Mouse (Mus musculus) forebrain, embryonic 10.5 days (tissue): ENCODE measurements at regions not wholly inside any gene's neighbourhood (a gene's known extent, or its start where the extent isn't known, plus 50 kb on each side); places are given as distances from the start of the nearest gene placed in this dataset.

ENCODE experiments used
- DNase-seq: peaks from one replicate; pipeline ENCODE4 v3.0.0-alpha.2; 2017; ENCODE audit warnings: low spot score; ENCODE audit errors: extremely low spot score
- H3K27ac ChIP-seq: fragments of 300-500 bp; sonication (generic); 2 replicates; pipeline ENCODE4 v1.5.1; 2016; ENCODE audit warnings: mild to moderate bottlenecking
- H3K27me3 ChIP-seq: fragments of 300-500 bp; sonication (generic); 2 replicates; pipeline ENCODE4 v1.6.1; 2016; ENCODE audit warnings: mild to moderate bottlenecking; ENCODE audit not compliant: poor library complexity, severe bottlenecking
- H3K36me3 ChIP-seq: fragments of 300-500 bp; sonication (generic); replicated peaks from 2 replicates; pipeline ENCODE4 v1.6.1; 2016; ENCODE audit warnings: mild to moderate bottlenecking, moderate library complexity
- H3K4me1 ChIP-seq: fragments of 300-500 bp; sonication (generic); 2 replicates; pipeline ENCODE4 v1.6.1; 2016
- H3K4me3 ChIP-seq: fragments of 300-500 bp; sonication (generic); 2 replicates; pipeline ENCODE4 v1.5.1; 2016; ENCODE audit warnings: mild to moderate bottlenecking, moderate library complexity
- H3K9me3 ChIP-seq: fragments of 300-500 bp; sonication (generic); 2 replicates; pipeline ENCODE4 v1.6.1; 2016; ENCODE audit warnings: mild to moderate bottlenecking, moderate library complexity
- WGBS: fragments of 180-500 bp; shearing (Covaris S2); methylation state at CpG from one replicate; pipeline ENCODE4 v1.1.7; 2016; 5-methylcytosine and 5-hydroxymethylcytosine counted together

DNA sequence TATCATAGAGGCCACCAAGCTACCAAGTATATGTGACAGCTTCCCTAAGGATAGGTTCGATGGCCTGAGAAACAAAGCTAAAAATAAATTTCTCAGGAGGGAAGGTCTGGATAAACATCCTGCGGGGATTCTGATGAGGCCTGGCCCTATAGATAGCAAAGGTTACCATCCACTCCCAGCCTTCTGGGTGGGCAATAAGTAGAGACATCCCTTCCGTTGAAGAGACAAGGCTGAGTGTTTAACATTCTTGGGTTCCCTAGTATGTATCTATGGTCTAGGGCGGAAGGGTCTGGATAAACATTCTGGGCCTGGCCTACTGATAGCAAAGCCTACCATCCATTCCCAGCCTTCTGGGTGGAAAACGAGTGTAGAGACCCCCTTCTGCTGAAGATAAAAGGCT lies 180.5 kb upstream of the Dlk1 start:
- H3K27ac ChIP-seq = no peak overlapping the region
- H3K9me3 ChIP-seq = no peaks in the 10 kb centered on the region
- WGBS = 80% methylated on average over 5 of the region's 5 CpGs
- DNase-seq = no peak
- H3K4me3 ChIP-seq = no peak overlapping the region
- no peaks in the 10 kb centered on the region for H3K27me3 ChIP-seq
- no peaks in the 10 kb centered on the region for H3K4me1 ChIP-seq
- H3K36me3 ChIP-seq = no peaks in the 10 kb centered on the region

DNA sequence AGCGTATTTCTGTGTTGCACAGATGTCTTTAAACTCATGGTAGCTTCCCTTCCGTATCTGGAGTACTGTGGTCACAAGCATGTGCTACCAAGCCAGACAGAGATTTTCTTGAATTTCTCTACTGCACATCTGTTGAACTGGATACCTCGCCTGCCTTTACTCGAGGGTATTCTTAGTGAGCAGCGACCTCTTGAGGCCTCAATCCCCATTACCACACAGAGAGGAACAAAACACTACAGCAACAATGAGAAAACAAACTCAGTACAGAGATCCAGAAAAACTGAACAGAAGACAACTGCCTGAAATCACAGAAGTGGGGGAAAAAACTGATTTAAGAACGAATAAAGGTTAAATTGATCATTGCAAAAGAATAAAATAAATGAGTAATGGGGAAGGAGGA lies 137.8 kb upstream of the Dlk1 start:
- no peaks in the 10 kb centered on the region for H3K4me1 ChIP-seq
- H3K27me3 ChIP-seq = no peaks in the 10 kb centered on the region
- H3K27ac ChIP-seq = no peak overlapping the region
- WGBS = 24% methylated on average over 6 of the region's 6 CpGs
- H3K4me3 ChIP-seq = no peak overlapping the region
- DNase-seq = peak; percentile 21
- no peaks in the 10 kb centered on the region for H3K9me3 ChIP-seq
- H3K36me3 ChIP-seq = no peaks in the 10 kb centered on the region

DNA sequence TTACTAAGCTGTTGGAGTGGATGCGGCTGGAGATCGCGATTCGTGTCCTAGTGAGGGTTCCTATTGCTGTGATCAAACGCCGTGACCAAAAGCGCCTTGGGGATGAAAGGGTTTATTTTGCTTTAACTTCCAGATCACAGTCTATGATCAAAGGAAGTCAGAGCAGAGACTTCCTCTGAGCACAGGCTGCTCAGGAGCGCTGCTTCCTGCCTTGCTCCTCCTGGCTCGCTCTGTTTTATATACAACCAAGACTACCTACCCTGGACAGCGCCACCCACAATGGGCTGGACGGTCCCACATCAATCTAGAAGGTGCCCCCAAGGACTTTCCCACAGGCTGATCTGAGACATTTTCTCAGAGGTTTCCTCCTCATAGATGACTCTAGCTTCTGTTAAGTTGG lies 126.6 kb upstream of the Dlk1 start:
- no peak overlapping the region for H3K4me3 ChIP-seq
- DNase-seq = no peak
- no peaks in the 10 kb centered on the region for H3K27me3 ChIP-seq
- 69% methylated on average over 11 of the region's 11 CpGs for WGBS
- no peaks in the 10 kb centered on the region for H3K36me3 ChIP-seq
- no peaks in the 10 kb centered on the region for H3K9me3 ChIP-seq
- no peaks in the 10 kb centered on the region for H3K4me1 ChIP-seq
- H3K27ac ChIP-seq = no peak overlapping the region

GRCm38 (mm10) chr12:109371327-109371726 lies 81.3 kb upstream of the Dlk1 start:
- 78% methylated on average over 2 of the region's 2 CpGs for WGBS
- no peak for DNase-seq
- no peak overlapping the region for H3K4me3 ChIP-seq
- no peaks in the 10 kb centered on the region for H3K36me3 ChIP-seq
- H3K27ac ChIP-seq = no peak overlapping the region
- H3K9me3 ChIP-seq = 0 out of 2 replicates have a peak, but pooled peaks cover 5% of the 10 kb centered on the region
- H3K27me3 ChIP-seq = no peaks in the 10 kb centered on the region
- no peaks in the 10 kb centered on the region for H3K4me1 ChIP-seq

- DNase-seq = peak; percentile 10
Observed at GRCm38 (mm10) chr12:109385794-109386193, 66.8 kb upstream of the Dlk1 start.

DNA sequence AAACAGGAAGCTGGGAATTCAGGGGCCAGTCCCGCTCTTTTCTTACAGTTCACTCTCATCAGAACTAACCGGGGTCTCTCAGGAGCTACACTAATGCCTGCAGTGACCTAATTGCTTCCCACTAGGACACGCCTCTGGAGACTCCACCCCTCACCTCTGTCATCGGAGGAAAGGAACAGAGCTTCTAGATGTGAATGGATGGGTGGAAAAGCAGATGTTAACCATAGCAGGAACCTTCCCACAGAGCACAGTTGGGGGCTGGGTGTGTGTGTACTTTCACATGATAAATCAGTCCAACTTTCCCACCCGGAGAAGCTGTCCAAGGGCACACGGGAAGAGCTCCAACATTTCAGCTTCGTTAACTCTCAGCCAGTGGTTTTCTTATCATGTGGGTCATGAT lies 63.8 kb upstream of the Dlk1 start:
- WGBS = 66% methylated on average over 7 of the region's 7 CpGs
- H3K27me3 ChIP-seq = peaks cover 33% of the 10 kb centered on the region
- H3K4me3 ChIP-seq = no peak overlapping the region
- H3K9me3 ChIP-seq = no peaks in the 10 kb centered on the region
- H3K4me1 ChIP-seq = peaks cover 11% of the 10 kb centered on the region
- H3K27ac ChIP-seq = no peak overlapping the region
- H3K36me3 ChIP-seq = no peaks in the 10 kb centered on the region
- no peak for DNase-seq

More at GRCm38 (mm10) chr12:109385794-109386193, 66.8 kb upstream of the Dlk1 start:
- Histone ChIP-seq H3K36me3 (no peaks in the 10 kb centered on the region), H3K27me3 (0 out of 2 replicates have a peak, but pooled peaks cover 6% of the 10 kb centered on the region), H3K9me3 (no peaks in the 10 kb centered on the region), H3K4me1 (peaks cover 3% of the 10 kb centered on the region; the same call in 1 of the 2 replicates), H3K4me3 (no peak overlapping the region), H3K27ac (no peak overlapping the region)
- WGBS = 89% methylated on average over 5 of the region's 5 CpGs

GRCm38 (mm10) chr12:109390388-109390920 lies 62.2 kb upstream of the Dlk1 start:
- Histone ChIP-seq H3K27me3 (peaks cover 43% of the 10 kb centered on the region), H3K27ac (no peak overlapping the region), H3K4me3 (no peak overlapping the region), H3K4me1 (peaks cover 28% of the 10 kb centered on the region), H3K9me3 (no peaks in the 10 kb centered on the region), H3K36me3 (no peaks in the 10 kb centered on the region)
- DNase-seq = no peak
- WGBS = 92% methylated on average over 12 of the region's 12 CpGs

DNA sequence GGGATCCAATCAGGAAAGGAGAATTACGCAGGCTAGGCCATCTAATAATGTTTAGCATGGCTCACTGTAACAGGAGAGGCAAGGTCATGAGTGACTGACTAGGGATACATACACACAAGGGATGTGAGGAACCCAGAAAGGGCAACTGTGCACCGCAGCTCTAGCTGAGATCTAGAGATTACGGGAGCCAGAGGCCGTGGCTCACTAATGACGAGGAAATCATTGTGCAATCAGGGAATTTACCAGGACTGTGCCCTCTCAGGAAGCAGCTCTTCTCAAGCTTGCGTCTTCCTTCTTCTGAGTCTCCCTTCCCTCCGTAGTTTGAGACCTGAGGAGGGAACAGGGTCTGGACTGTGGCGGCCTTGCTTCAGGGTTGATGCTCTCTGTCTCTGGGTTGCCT lies 61.6 kb upstream of the Dlk1 start:
- no peaks in the 10 kb centered on the region for H3K36me3 ChIP-seq
- H3K4me1 ChIP-seq = peaks cover 30% of the 10 kb centered on the region
- H3K27me3 ChIP-seq = peaks cover 48% of the 10 kb centered on the region
- no peak overlapping the region for H3K27ac ChIP-seq
- no peak for DNase-seq
- WGBS = 92% methylated on average over 8 of the region's 8 CpGs
- no peaks in the 10 kb centered on the region for H3K9me3 ChIP-seq
- H3K4me3 ChIP-seq = no peak overlapping the region

DNA sequence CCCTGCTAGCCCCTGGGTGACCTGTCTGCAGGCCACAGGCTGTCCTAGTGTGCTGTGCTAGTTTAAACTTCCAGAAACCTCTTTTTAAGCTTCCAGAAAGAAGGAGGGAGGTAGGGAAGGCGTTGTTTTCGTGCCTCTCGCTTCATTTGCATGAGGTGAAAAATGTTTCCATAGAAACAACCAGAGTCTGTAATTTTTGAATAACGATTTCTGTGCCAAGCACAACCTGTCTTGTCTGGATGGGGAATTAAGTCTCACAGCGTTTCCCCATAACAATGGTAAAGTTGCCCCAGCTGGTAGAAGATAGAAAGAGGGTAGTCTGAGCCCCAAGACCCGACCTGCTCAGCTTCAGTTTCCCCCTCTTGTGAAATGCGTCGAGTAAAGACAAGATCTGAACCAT lies 59.3 kb upstream of the Dlk1 start:
- Histone ChIP-seq H3K27ac (peak overlapping the region; percentile 79; the same call in 1 of the 2 replicates), H3K36me3 (no peaks in the 10 kb centered on the region), H3K9me3 (no peaks in the 10 kb centered on the region), H3K4me1 (peaks cover 50% of the 10 kb centered on the region), H3K27me3 (peaks cover 70% of the 10 kb centered on the region), H3K4me3 (peak overlapping the region; percentile 30; the same call in 1 of the 2 replicates)
- no peak for DNase-seq
- WGBS = 46% methylated on average over 8 of the region's 8 CpGs

- H3K4me3 ChIP-seq = peak overlapping the region; percentile 30; the same call in 1 of the 2 replicates
- H3K27ac ChIP-seq = peak overlapping the region; percentile 79
- peak; percentile 84 for DNase-seq
- H3K4me1 ChIP-seq = peaks cover 48% of the 10 kb centered on the region
- no peaks in the 10 kb centered on the region for H3K36me3 ChIP-seq
- peaks cover 74% of the 10 kb centered on the region for H3K27me3 ChIP-seq
- H3K9me3 ChIP-seq = no peaks in the 10 kb centered on the region
- 4% methylated on average over 15 of the region's 15 CpGs for WGBS
Observed at GRCm38 (mm10) chr12:109393795-109394194, 58.8 kb upstream of the Dlk1 start.

- H3K27me3 ChIP-seq = peaks cover 80% of the 10 kb centered on the region
- no peaks in the 10 kb centered on the region for H3K36me3 ChIP-seq
- H3K4me3 ChIP-seq = no peak overlapping the region
- 46% methylated on average over 11 of the region's 11 CpGs for WGBS
- DNase-seq = no peak
- peak overlapping the region; percentile 79 for H3K27ac ChIP-seq
- H3K9me3 ChIP-seq = no peaks in the 10 kb centered on the region
- H3K4me1 ChIP-seq = peaks cover 53% of the 10 kb centered on the region
Observed at GRCm38 (mm10) chr12:109394396-109394795, 58.2 kb upstream of the Dlk1 start.

DNA sequence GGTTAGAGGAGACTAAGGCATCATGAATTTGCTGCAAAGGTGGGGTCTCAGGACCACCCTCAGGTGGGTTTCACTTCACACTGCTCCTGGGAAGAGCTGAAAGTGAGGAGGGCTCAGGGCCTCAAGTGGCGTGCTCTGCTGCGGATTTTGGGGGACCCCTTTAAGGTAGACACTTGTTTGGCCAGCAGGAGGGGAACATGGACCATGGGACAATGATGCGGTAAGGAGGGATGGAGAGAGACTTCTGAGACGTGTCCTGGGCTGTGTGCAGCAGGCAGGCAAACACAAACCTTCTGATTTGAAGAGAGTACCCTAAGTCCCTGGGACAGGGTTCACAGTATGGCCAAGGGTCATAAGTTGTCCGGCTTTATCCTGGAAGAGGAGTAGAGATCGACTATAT lies 56.0 kb upstream of the Dlk1 start:
- no peak for DNase-seq
- Histone ChIP-seq H3K4me3 (no peak overlapping the region), H3K27me3 (peaks cover 87% of the 10 kb centered on the region), H3K36me3 (no peaks in the 10 kb centered on the region), H3K9me3 (no peaks in the 10 kb centered on the region), H3K4me1 (peaks cover 67% of the 10 kb centered on the region), H3K27ac (0 out of 2 replicates have a peak overlapping the region, but pooled peaks have one; percentile 0)
- WGBS = 83% methylated on average over 6 of the region's 6 CpGs

GRCm38 (mm10) chr12:109397175-109398058 lies 55.2 kb upstream of the Dlk1 start:
- Histone ChIP-seq H3K4me3 (no peak overlapping the region), H3K27me3 (peaks cover 79% of the 10 kb centered on the region), H3K9me3 (no peaks in the 10 kb centered on the region), H3K4me1 (peaks cover 75% of the 10 kb centered on the region), H3K36me3 (no peaks in the 10 kb centered on the region), H3K27ac (peak overlapping the region; percentile 31; the same call in 1 of the 2 replicates)
- 68% methylated on average over 12 of the region's 12 CpGs for WGBS
- no peak for DNase-seq
